Mouse (Mus musculus): ENCODE results near the gene Oaz2. TPM values are rescaled to one million over a fixed set of nuclear protein-coding genes. Genes with fewer than 3 reads are reported as not detected.
A peak's percentile ranks its signal among the peaks of the same experiment; 100 is the strongest.
"Not testable (repeated sequence)": the region's sequence is repeated elsewhere in the genome, so short reads cannot be mapped to it uniquely, and the experiment has no call there.

Gene Oaz2
- polyA plus RNA-seq, 1 experiment from 2014 or later, result 204 TPM

GRCm38 (mm10) chr9:65676358-65677118 lies 8.7 kb downstream of the Oaz2 start:
- 0% methylated on average over 47 of the region's 51 CpGs for WGBS
- Histone ChIP-seq H3K4me3 (ENCODE audit: low read length) (peak overlapping the region; percentile 71), H3K27ac (ENCODE audit: low read depth, low read length) (peak overlapping the region; percentile 37; the same call in 1 of the 2 replicates), H3K36me3 (ENCODE audit: control insufficient read depth, insufficient read depth, low read length) (no peaks in the 10 kb centered on the region), H3K4me2 (replicated peaks; ENCODE audit: low read depth, low read length) (peak overlapping the region; percentile 71), H3K4me1 (ENCODE audit: control insufficient read depth, insufficient read depth, low read length) (peaks cover 30% of the 10 kb centered on the region), H3K9me3 (ENCODE audit: control insufficient read depth, low read length) (no peaks in the 10 kb centered on the region), H3K27me3 (ENCODE audit: control insufficient read depth, insufficient read depth, low read length) (no peaks in the 10 kb centered on the region), H3K9ac (ENCODE audit: low read depth, low read length) (peak overlapping the region; percentile 79)
- peak; percentile 94 for ATAC-seq (ENCODE audit: low FRiP score, low TSS enrichment)

GRCm38 (mm10) chr9:65677119-65677462 lies 9.3 kb downstream of the Oaz2 start:
- Histone ChIP-seq H3K4me3 (ENCODE audit: low read length) (peak overlapping the region; percentile 71), H3K27ac (ENCODE audit: low read depth, low read length) (peak overlapping the region; percentile 37; the same call in 1 of the 2 replicates), H3K4me2 (replicated peaks; ENCODE audit: low read depth, low read length) (peak overlapping the region; percentile 71), H3K9ac (ENCODE audit: low read depth, low read length) (peak overlapping the region; percentile 79), H3K27me3 (ENCODE audit: control insufficient read depth, insufficient read depth, low read length) (no peaks in the 10 kb centered on the region), H3K4me1 (ENCODE audit: control insufficient read depth, insufficient read depth, low read length) (peaks cover 30% of the 10 kb centered on the region), H3K9me3 (ENCODE audit: control insufficient read depth, low read length) (no peaks in the 10 kb centered on the region), H3K36me3 (ENCODE audit: control insufficient read depth, insufficient read depth, low read length) (0 out of 2 replicates have a peak, but pooled peaks cover under 1% of the 10 kb centered on the region)
- WGBS, result 3% methylated on average over 3 of the region's 3 CpGs
- no peak for ATAC-seq (ENCODE audit: low FRiP score, low TSS enrichment)

GRCm38 (mm10) chr9:65679181-65679761 lies 11.5 kb downstream of the Oaz2 start:
- Histone ChIP-seq H3K36me3 (ENCODE audit: control insufficient read depth, insufficient read depth, low read length) (0 out of 2 replicates have a peak, but pooled peaks cover 2% of the 10 kb centered on the region), H3K9me3 (ENCODE audit: control insufficient read depth, low read length) (no peaks in the 10 kb centered on the region), H3K4me3 (ENCODE audit: low read length) (peak overlapping the region; percentile 71; the same call in 1 of the 2 replicates), H3K27ac (ENCODE audit: low read depth, low read length) (peak overlapping the region; percentile 84), H3K4me1 (ENCODE audit: control insufficient read depth, insufficient read depth, low read length) (peaks cover 30% of the 10 kb centered on the region), H3K9ac (ENCODE audit: low read depth, low read length) (peak overlapping the region; percentile 32; the same call in 1 of the 2 replicates), H3K4me2 (replicated peaks; ENCODE audit: low read depth, low read length) (peak overlapping the region; percentile 71), H3K27me3 (ENCODE audit: control insufficient read depth, insufficient read depth, low read length) (no peaks in the 10 kb centered on the region)
- peak; percentile 29; the same call in 1 of the 2 replicates for ATAC-seq (ENCODE audit: low FRiP score, low TSS enrichment)
- 8% methylated on average over 5 of the region's 5 CpGs for WGBS

- no peaks in the 10 kb centered on the region for H3K9me3 ChIP-seq (ENCODE audit: control insufficient read depth, low read length)
- H3K36me3 ChIP-seq (ENCODE audit: control insufficient read depth, insufficient read depth, low read length), result peaks cover 3% of the 10 kb centered on the region; the same call in 1 of the 2 replicates
- ATAC-seq (ENCODE audit: low FRiP score, low TSS enrichment), result no peak
- H3K27me3 ChIP-seq (ENCODE audit: control insufficient read depth, insufficient read depth, low read length), result no peaks in the 10 kb centered on the region
- 86% methylated on average over 4 of the region's 4 CpGs for WGBS
- no peak overlapping the region for H3K4me3 ChIP-seq (ENCODE audit: low read length)
- H3K9ac ChIP-seq (ENCODE audit: low read depth, low read length), result no peak overlapping the region
- peaks cover 30% of the 10 kb centered on the region for H3K4me1 ChIP-seq (ENCODE audit: control insufficient read depth, insufficient read depth, low read length)
- no peak overlapping the region for H3K4me2 ChIP-seq (replicated peaks; ENCODE audit: low read depth, low read length)
- no peak overlapping the region for H3K27ac ChIP-seq (ENCODE audit: low read depth, low read length)
Observed at GRCm38 (mm10) chr9:65680938-65681633, 13.3 kb downstream of the Oaz2 start.

GRCm38 (mm10) chr9:65681634-65681940 lies 13.8 kb downstream of the Oaz2 start:
- Histone ChIP-seq H3K9me3 (ENCODE audit: control insufficient read depth, low read length) (no peaks in the 10 kb centered on the region), H3K4me3 (ENCODE audit: low read length) (no peak overlapping the region), H3K9ac (ENCODE audit: low read depth, low read length) (no peak overlapping the region), H3K36me3 (ENCODE audit: control insufficient read depth, insufficient read depth, low read length) (peaks cover 8% of the 10 kb centered on the region; the same call in 1 of the 2 replicates), H3K4me2 (replicated peaks; ENCODE audit: low read depth, low read length) (no peak overlapping the region), H3K4me1 (ENCODE audit: control insufficient read depth, insufficient read depth, low read length) (peaks cover 30% of the 10 kb centered on the region), H3K27ac (ENCODE audit: low read depth, low read length) (no peak overlapping the region), H3K27me3 (ENCODE audit: control insufficient read depth, insufficient read depth, low read length) (no peaks in the 10 kb centered on the region)
- ATAC-seq (ENCODE audit: low FRiP score, low TSS enrichment), result no peak
- 97% methylated on average over 2 of the region's 2 CpGs for whole genome bisulfite sequencing

GRCm38 (mm10) chr9:65682183-65682582 lies 14.4 kb downstream of the Oaz2 start:
- Histone ChIP-seq H3K9ac (ENCODE audit: low read depth, low read length) (no peak overlapping the region), H3K27me3 (ENCODE audit: control insufficient read depth, insufficient read depth, low read length) (no peaks in the 10 kb centered on the region), H3K4me2 (replicated peaks; ENCODE audit: low read depth, low read length) (no peak overlapping the region), H3K4me1 (ENCODE audit: control insufficient read depth, insufficient read depth, low read length) (peaks cover 30% of the 10 kb centered on the region), H3K4me3 (ENCODE audit: low read length) (no peak overlapping the region), H3K36me3 (ENCODE audit: control insufficient read depth, insufficient read depth, low read length) (peaks cover 13% of the 10 kb centered on the region; the same call in 1 of the 2 replicates), H3K27ac (ENCODE audit: low read depth, low read length) (no peak overlapping the region), H3K9me3 (ENCODE audit: control insufficient read depth, low read length) (no peaks in the 10 kb centered on the region)
- WGBS, result 74% methylated on average over 3 of the region's 3 CpGs
- ATAC-seq (ENCODE audit: low FRiP score, low TSS enrichment), result no peak

GRCm38 (mm10) chr9:65682994-65683393 lies 15.2 kb downstream of the Oaz2 start:
- ATAC-seq (ENCODE audit: low FRiP score, low TSS enrichment), result no peak
- Histone ChIP-seq H3K27ac (ENCODE audit: low read depth, low read length) (no peak overlapping the region), H3K36me3 (ENCODE audit: control insufficient read depth, insufficient read depth, low read length) (peaks cover 20% of the 10 kb centered on the region), H3K4me3 (ENCODE audit: low read length) (no peak overlapping the region), H3K4me2 (replicated peaks; ENCODE audit: low read depth, low read length) (no peak overlapping the region), H3K4me1 (ENCODE audit: control insufficient read depth, insufficient read depth, low read length) (peaks cover 24% of the 10 kb centered on the region), H3K9me3 (ENCODE audit: control insufficient read depth, low read length) (no peaks in the 10 kb centered on the region), H3K9ac (ENCODE audit: low read depth, low read length) (no peak overlapping the region), H3K27me3 (ENCODE audit: control insufficient read depth, insufficient read depth, low read length) (no peaks in the 10 kb centered on the region)
- 73% methylated on average over 1 of the region's 1 CpGs for WGBS

- Histone ChIP-seq H3K4me3 (ENCODE audit: low read length) (no peak overlapping the region), H3K4me1 (ENCODE audit: control insufficient read depth, insufficient read depth, low read length) (peaks cover 8% of the 10 kb centered on the region), H3K9ac (ENCODE audit: low read depth, low read length) (no peak overlapping the region), H3K36me3 (ENCODE audit: control insufficient read depth, insufficient read depth, low read length) (peaks cover 28% of the 10 kb centered on the region), H3K4me2 (replicated peaks; ENCODE audit: low read depth, low read length) (no peak overlapping the region), H3K27me3 (ENCODE audit: control insufficient read depth, insufficient read depth, low read length) (no peaks in the 10 kb centered on the region), H3K9me3 (ENCODE audit: control insufficient read depth, low read length) (no peaks in the 10 kb centered on the region), H3K27ac (ENCODE audit: low read depth, low read length) (no peak overlapping the region)
- ATAC-seq (ENCODE audit: low FRiP score, low TSS enrichment), result no peak
- 85% methylated on average over 2 of the region's 2 CpGs for WGBS
Observed at GRCm38 (mm10) chr9:65684704-65685103, 16.9 kb downstream of the Oaz2 start.

GRCm38 (mm10) chr9:65689869-65690268 lies 22.1 kb downstream of the Oaz2 start:
- ATAC-seq (ENCODE audit: low FRiP score, low TSS enrichment), result peak; percentile 90
- H3K36me3 ChIP-seq (ENCODE audit: control insufficient read depth, insufficient read depth, low read length), result peaks cover 62% of the 10 kb centered on the region
- H3K9ac ChIP-seq (ENCODE audit: low read depth, low read length); H3K9me3 ChIP-seq (ENCODE audit: control insufficient read depth, low read length); H3K27ac ChIP-seq (ENCODE audit: low read depth, low read length); H3K27me3 ChIP-seq (ENCODE audit: control insufficient read depth, insufficient read depth, low read length); H3K4me1 ChIP-seq (ENCODE audit: control insufficient read depth, insufficient read depth, low read length); H3K4me2 ChIP-seq (replicated peaks; ENCODE audit: low read depth, low read length); H3K4me3 ChIP-seq (ENCODE audit: low read length): not testable (repeated sequence)
- WGBS, result 78% methylated on average over 2 of the region's 2 CpGs

Data from kidney, embryonic 14.5 days (tissue).